Mouse (Mus musculus) gastrocnemius, postnatal 36 days (tissue): Measurements from ENCODE around the gene Zcchc4. TPM values are rescaled to one million over a fixed set of nuclear protein-coding genes. Genes with fewer than 3 reads are reported as not detected.

Experiments used
- DNase-seq, 2 experiments: peaks; one replicate each; pipeline ENCODE4 v3.0.0; 2022
- intact Hi-C: fragments of 180-260 bp; cut with DNase I; formaldehyde crosslinking; loops from one replicate; pipeline ENCODE4 v1.15.1; 2025
- total RNA-seq, 2 experiments: library from RNA; stranded (reverse); gene quantifications; 2 replicates each; pipeline ENCODE4 v1.2.3; 2021

Gene Zcchc4
- total RNA-seq, 2 experiments from 2014 or later = 3.6 to 5.0 TPM

- DNase-seq = no peak
- intact Hi-C loops = no loop called here
Measured at GRCm38 (mm10) chr5:52866361-52867155, 91.3 kb downstream of the Zcchc4 start.

GRCm38 (mm10) chr5:52868918-52869703, 93.9 kb downstream of the Zcchc4 start:
- intact Hi-C loops = no loop called here
- no peak for DNase-seq

- intact Hi-C loops = no loop called here
- DNase-seq = no peak
Measured at GRCm38 (mm10) chr5:52871461-52871860, 96.3 kb downstream of the Zcchc4 start.

GRCm38 (mm10) chr5:52871986-52872385, 96.8 kb downstream of the Zcchc4 start:
- intact Hi-C loops = no loop called here
- DNase-seq = no peak

Other genes starting within 250 kb of the Zcchc4 start
- 1 to 10 TPM; 1.3 to 1.9 TPM for gene Lgi2, start 208.9 kb upstream of the Zcchc4 start, total RNA-seq
- 1 to 10 TPM; 5.0 to 5.2 TPM for gene Sepsecs, start 105.7 kb upstream of the Zcchc4 start, total RNA-seq
- gene Pi4k2b, start 33.8 kb upstream of the Zcchc4 start, total RNA-seq = 1 to 10 TPM; 1.3 to 1.4 TPM
- 10 to 100 TPM; 32.2 to 37.6 TPM for gene Anapc4, start 58.6 kb downstream of the Zcchc4 start, total RNA-seq